Mouse (Mus musculus) gastrocnemius, adult 2 months (tissue): ENCODE results near the gene Olfr1369-ps1. TPM values are rescaled to one million over a fixed set of nuclear protein-coding genes. Genes with fewer than 3 reads are reported as not detected.
"Not testable (repeated sequence)": the region's sequence is repeated elsewhere in the genome, so short reads cannot be mapped to it uniquely, and the experiment has no call there.

Experiments
- DNase-seq: peaks from one replicate; pipeline ENCODE4 v3.0.0; 2022
- H3K27ac ChIP-seq: fragments of 200-600 bp; 2 replicates; pipeline ENCODE4 v1.8.1; 2022; ENCODE audit warnings: mild to moderate bottlenecking
- H3K4me3 ChIP-seq: fragments of 200-600 bp; 2 replicates; pipeline ENCODE4 v1.8.1; 2022; ENCODE audit warnings: mild to moderate bottlenecking, moderate library complexity
- CTCF ChIP-seq: fragments of 200-600 bp; IDR thresholded peaks from 2 replicates; pipeline ENCODE4 v1.8.1; 2022; ENCODE audit warnings: antibody characterized with exemption, mild to moderate bottlenecking, moderate library complexity
- intact Hi-C: fragments of 180-260 bp; cut with DNase I; formaldehyde crosslinking; loops from one replicate; pipeline ENCODE4 v1.15.1; 2025
- long read RNA-seq, 2 experiments: library from polyadenylated mRNA; stranded (forward); transcript quantifications; one replicate each; pipeline ENCODE4 v2.0.0; 2021
- total RNA-seq, 2 experiments: library from RNA; stranded (reverse); gene quantifications; 2 replicates each; pipeline ENCODE4 v1.2.3; 2021

Olfr1369-ps1 gene
- not detected for total RNA-seq
- long read RNA-seq, experiment 1: 0 reads
- long read RNA-seq, experiment 2, partial matches to known transcripts: 0 of 1 reads
- long read RNA-seq, experiment 2, other reads (novel, unspliced or antisense): 1 of 1 reads

DNA sequence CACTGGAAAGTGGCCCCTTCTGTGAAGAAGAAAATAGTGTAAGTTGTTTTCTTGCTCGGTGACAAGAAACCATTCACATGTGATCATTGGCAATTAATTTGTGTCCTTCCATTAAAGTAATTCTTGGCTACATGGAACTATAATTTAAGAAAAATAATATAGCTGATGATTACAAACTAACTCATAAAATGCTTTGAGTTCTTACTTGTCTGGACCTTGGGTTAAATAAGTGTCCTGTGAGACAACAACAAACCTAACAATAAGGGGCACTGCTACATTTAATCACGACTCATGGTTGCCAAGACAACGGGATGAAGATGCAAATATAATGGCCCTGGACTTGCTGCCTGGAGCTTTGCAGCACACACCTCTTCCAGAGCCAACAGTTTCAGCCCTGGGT, at the start of gene Olfr1369-ps1:
Gene Olfr1369-ps1, plus strand, starts transcription at position 301 of the 400 bp plus-strand sequence.
- intact Hi-C loops: not testable (repeated sequence)

DNA sequence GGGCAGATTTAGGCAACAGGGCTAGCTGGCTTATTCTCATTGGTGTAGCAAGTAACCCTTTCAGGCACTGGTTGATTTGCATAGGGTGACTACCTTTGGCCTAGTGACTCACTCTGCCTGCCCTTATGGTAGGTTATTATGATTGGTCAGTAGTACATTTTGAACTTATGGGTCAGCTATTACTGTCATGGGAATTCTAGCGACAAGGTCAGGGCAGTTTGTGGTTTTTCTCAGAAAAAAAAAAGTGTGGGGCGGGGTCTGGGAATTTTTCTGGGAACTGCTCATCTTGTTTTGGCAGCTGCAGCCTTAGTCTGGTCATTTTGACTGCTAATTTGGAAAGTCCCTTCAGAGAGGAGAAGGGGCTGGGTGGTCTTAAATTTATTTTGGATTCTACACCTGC, 45.3 kb upstream of the Olfr1369-ps1 start:
- intact Hi-C loops: no loop called here
- Histone ChIP-seq H3K27ac (no peak overlapping the region), H3K4me3 (no peak overlapping the region)
- DNase-seq: no peak
- no peak for TF ChIP-seq CTCF

More for the DNA sequence above, at the start of gene Olfr1369-ps1:
- H3K27ac ChIP-seq, DNase-seq, H3K4me3 ChIP-seq: not testable (repeated sequence)

DNA sequence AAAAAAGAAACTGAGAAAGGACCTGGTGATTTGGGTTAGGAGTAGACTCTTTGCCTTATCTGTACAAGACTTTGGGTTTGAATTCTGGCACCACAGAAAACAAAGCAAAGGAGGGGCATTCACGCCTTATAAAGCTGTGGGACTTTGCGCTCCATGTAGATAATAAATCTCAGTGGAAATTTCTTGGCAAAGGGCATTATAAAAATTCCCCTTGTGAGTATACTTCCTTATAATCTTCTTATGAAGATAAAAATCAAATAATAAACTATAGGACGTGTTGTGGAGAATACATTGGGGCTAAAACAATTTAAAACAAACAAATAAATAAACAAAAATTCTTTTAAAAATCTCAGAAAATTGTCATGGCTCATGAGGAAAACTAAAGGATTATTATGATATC, 36.4 kb upstream of the Olfr1369-ps1 start, which contains the start of gene Olfr1370:
Gene Olfr1370, minus strand, starts transcription at position 101 of the 400 bp plus-strand sequence.
- no peak within 1 kb of the TSS for H3K4me3 ChIP-seq
- TF ChIP-seq CTCF: no peak
- intact Hi-C loops: no loop called here
- no peak for DNase-seq
- no peak within 1 kb of the TSS for H3K27ac ChIP-seq

DNA sequence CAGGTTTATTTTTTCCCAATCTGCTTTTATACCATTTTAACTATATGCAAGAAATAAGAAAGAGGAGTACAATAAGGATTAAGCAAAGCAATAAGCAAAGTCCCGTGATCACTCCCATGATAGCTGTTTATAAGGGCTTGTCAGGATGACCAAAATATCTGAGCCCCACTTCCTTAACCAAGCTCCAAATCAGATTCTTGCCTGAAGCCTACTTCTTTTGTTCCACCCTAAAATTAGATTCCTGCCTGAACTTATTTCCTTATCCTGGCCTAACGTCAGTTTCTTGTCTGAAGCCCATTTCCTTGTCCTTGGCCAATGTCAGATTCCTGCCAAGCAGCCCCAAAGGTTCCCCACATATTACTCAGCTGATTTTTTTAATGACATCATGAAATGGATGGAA, 28.6 kb upstream of the Olfr1369-ps1 start:
- TF ChIP-seq CTCF: no peak
- no peak overlapping the region for H3K4me3 ChIP-seq
- intact Hi-C loops: no loop called here

DNA sequence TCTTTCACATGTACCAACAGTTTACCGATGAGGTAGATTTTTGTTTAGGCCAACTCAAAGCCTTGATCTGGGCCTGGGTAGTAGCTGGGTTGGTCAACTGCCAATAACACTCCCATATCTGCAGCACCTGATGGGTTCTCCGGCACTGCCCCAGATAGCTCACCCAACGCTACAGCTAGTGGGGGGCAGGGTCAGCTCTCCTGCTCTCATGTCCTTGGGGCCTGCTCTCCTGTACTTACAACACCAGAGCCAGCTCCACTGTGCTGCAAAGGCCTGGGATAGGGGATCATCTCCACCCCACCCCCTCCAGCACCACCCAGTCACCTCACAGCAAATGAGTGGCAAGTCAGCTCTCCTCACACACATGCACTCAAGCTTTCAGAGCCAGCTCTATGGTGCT, 1.5 kb upstream of the Olfr1369-ps1 start:
- DNase-seq: no peak
- no peak overlapping the region for H3K27ac ChIP-seq

More for the DNA sequence above, 28.6 kb upstream of the Olfr1369-ps1 start:
- no peak overlapping the region for H3K27ac ChIP-seq
- no peak for DNase-seq

DNA sequence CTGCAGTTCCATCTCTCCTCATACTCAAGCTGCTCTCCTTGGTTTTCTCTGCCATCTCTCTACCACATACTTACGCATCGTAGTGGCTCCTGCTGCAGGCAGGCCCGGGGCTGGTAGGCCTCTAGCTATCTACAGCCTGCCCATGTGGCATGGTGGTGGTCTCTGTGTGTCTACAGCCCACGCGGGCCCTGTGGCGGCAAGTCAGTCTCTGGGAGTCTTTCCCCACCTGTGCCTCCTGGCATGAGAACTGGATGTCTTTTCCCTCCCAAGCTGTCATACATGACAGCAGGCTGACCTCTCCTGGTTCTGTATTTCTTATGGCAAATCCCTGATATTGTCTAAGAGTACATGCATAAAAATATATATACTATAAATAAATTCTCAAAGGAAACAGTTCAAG, 842 bp upstream of the Olfr1369-ps1 start:
- no peak overlapping the region for H3K27ac ChIP-seq
- no peak for TF ChIP-seq CTCF
- intact Hi-C loops: no loop called here
- no peak for DNase-seq
- no peak overlapping the region for H3K4me3 ChIP-seq

More for the DNA sequence above, 1.5 kb upstream of the Olfr1369-ps1 start:
- no peak overlapping the region for H3K4me3 ChIP-seq
- no peak for TF ChIP-seq CTCF
- intact Hi-C loops: no loop called here

DNA sequence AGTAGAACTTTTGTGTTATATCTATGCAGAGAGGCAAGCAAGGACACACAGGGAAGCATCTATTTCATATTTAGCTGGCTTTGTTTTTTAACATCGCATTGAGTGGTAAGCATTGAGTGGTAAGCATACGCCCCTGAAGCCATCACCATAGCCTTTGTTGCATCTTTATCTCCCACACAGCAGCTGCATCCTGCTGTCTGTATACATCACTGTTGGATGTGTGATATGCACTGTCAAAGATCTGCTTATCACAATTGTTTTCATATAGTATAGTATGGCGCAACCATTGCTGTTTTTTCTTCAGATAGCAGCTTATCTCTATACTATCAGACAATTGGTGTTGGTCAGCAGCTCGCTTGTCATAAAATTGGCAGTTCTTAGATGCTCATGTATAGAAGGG, 2.8 kb downstream of the Olfr1369-ps1 start:
- H3K27ac ChIP-seq: no peak overlapping the region
- no peak for DNase-seq
- no peak overlapping the region for H3K4me3 ChIP-seq
- TF ChIP-seq CTCF: no peak
- intact Hi-C loops: no loop called here

DNA sequence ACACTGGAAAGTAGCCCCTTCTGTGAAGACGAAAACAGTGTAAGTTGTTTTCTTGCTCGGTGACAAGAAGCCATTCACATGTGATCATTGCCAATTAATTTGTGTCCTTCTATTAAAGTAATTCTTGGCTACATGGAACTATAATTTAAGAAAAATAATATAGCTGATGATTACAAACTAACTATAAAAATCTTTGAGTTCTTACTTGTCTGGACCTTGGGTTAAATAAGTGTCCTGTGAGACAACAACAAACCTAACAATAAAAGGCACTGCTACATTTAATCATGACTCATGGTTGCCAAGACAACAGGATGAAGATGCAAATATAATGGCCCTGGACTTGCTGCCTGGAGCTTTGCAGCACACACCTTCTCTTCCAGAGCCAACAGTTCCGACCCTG, 18.1 kb downstream of the Olfr1369-ps1 start, which contains the start of gene Olfr263:
Gene Olfr263, plus strand, starts transcription at position 301 of the 400 bp plus-strand sequence.
- H3K27ac ChIP-seq, intact Hi-C loops, DNase-seq, H3K4me3 ChIP-seq: not testable (repeated sequence)

DNA sequence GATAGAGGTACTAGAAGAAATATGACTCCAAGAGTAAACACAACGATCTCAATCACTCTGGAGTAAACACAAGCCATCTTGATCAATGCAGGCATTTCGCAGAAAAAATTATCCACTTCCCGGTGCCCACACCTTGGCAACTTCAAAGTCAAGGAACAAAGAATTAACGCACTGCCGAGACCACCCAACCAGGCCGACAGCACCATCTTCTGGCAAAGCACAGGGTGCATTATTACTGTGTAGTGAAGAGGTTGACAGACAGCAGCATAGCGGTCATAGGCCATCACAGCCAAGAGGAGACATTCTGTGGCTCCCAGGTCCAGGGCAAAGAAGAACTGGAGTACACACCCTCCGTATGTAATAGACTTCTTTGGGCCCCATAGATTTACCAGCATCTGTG, 31.1 kb downstream of the Olfr1369-ps1 start:
- DNase-seq: no peak
- intact Hi-C loops: no loop called here
- H3K4me3 ChIP-seq: no peak overlapping the region
- H3K27ac ChIP-seq: no peak overlapping the region
- TF ChIP-seq CTCF: no peak

DNA sequence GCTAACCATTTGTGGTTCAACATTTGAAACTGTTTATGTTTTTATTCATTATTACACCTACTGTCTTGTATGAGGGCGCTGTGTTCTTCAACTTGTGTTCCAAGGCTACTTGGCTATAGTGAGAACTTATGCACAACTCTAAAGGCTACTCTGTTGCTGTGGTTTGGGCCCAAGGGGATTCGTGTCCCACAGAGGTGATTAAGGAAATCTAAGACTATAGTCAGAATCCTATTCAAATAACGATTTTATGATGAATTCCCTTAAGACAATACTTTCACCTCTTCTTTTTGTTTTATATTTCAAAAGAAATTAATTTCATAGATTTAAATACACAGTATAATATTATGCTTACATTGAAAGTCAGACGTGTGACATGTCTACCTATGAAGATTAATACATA, 34.5 kb downstream of the Olfr1369-ps1 start, which contains the start of gene Olfr1368:
Gene Olfr1368, minus strand, starts transcription at position 101 of the 400 bp plus-strand sequence.
- TF ChIP-seq CTCF: no peak
- no peak within 1 kb of the TSS for H3K4me3 ChIP-seq
- intact Hi-C loops: no loop called here

DNA sequence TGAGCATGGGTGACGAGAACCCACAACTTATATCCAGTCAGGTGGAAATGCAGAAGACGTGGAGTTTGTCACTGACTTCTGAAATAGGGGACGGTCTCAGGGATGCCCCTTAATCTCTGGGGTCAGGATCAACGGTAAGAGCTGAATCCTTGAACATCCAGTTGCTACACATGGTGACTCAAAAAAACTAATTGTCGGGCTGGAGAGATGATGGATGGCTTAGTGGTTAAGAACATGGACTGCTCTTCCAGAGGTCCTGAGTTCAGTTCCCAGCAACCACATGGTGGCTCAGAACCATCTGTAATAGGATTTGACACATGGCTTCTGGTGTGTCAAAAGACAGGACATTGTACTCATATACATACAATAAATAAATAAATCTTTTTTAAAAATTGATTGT, 44.6 kb downstream of the Olfr1369-ps1 start:
- intact Hi-C loops: loop anchor here (5.0 kb wide), 1 partner anchor 844 kb away; no protein-coding TSS in a partner anchor
- Histone ChIP-seq H3K27ac (no peak overlapping the region), H3K4me3 (no peak overlapping the region)
- TF ChIP-seq CTCF: no peak
- no peak for DNase-seq

More for the DNA sequence above, 34.5 kb downstream of the Olfr1369-ps1 start, which contains the start of gene Olfr1368:
- no peak within 1 kb of the TSS for H3K27ac ChIP-seq
- DNase-seq: no peak

DNA sequence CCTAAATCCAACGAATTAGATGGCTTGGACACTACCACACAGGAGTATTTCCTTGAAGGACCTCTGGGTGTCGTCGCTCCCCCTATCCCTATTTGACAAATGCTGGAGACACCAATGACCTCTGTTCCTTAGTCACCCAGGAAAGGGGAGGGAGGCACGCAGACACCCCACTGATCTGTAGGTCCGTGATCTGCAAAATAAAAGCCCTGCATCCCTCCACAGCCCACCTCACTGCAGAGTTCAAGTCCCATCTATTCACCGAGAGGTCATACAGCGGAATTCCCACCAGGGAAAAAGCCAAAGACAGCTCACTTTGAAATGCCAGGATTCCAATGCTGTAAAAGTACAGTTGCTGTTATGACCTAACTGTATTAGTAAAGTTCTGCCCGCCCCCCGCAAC, 46.8 kb downstream of the Olfr1369-ps1 start:
- intact Hi-C loops: loop anchor here (2.0 to 5.0 kb wide), 2 partner anchors 117 to 846 kb away; no protein-coding TSS in a partner anchor
- no peak overlapping the region for H3K27ac ChIP-seq
- peak overlapping the region; percentile 78 for H3K4me3 ChIP-seq
- no peak for TF ChIP-seq CTCF
- no peak for DNase-seq

DNA sequence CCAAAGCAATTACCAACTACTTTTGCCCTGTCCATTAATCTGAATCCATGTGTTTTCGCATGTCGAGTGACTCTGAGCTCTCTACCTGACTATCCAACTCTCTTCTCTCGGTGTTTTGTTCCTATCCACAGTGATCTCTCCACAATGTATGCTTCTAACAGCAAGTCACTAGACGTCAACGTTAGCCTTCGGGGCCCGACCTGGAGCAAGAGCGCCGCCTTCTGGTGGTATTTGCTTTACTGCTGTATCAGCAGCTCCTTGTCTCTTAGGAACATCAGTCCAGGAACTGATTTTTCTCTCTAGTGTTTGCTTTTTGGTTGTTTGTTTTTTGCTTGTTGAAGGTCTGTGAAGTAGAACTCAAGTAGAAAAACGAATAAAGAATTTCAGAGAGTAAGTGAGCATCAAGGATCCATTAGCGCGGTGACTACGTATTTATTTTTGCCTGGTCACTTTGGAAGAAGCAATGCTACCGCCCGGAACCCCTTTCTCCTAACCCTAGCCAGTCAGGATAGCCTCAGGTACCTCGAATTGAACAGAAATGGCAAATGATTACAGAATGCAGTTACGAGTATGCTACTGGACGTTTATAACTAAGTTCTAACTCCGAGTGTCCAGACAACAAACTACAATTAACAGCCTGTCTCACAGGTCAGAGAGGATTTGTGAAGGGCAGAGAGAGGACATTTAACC, 47.6 kb downstream of the Olfr1369-ps1 start:
- TF ChIP-seq CTCF: peak; percentile 87
- intact Hi-C loops: loop anchor here (2.0 to 5.0 kb wide), 2 partner anchors 116 to 847 kb away; no protein-coding TSS in a partner anchor
- H3K4me3 ChIP-seq: peak overlapping the region; percentile 78
- H3K27ac ChIP-seq: peak overlapping the region; percentile 56
- DNase-seq: peak; percentile 88
